Mouse (Mus musculus) neural tube, embryonic 10.5 days (tissue): ENCODE results near the gene Rrp36.

Experiments used
- DNase-seq: peaks from one replicate; pipeline ENCODE4 v3.0.0-alpha.2; 2017; ENCODE audit warnings: low spot score; ENCODE audit errors: extremely low spot score

Rrp36 gene

GRCm38 (mm10) chr17:46618394-46618768 is 55.8 kb downstream of the Rrp36 start:
- DNase-seq, result peak; percentile 53

- DNase-seq, result no peak
Observed at GRCm38 (mm10) chr17:46617799-46618198, 56.4 kb downstream of the Rrp36 start.
